Mouse (Mus musculus): Measurements from ENCODE around the gene Bmp8b.

- no peak for TF ChIP-seq CTCF (IDR thresholded peaks at IDR 0.05)
- no peak for TF ChIP-seq POLR2A (IDR thresholded peaks at IDR 0.05; ENCODE audit: insufficient read depth, low read depth, low read length)
- TF ChIP-seq EP300 (IDR thresholded peaks at IDR 0.05; ENCODE audit: insufficient read depth, low read depth, low read length), result no peak
Measured at GRCm38 (mm10) chr4:123116011-123116410, 11.0 kb downstream of the Bmp8b start, which contains the start of gene Oxct2b.

All from heart, adult 2 months (tissue).